Mouse (Mus musculus) gonadal fat pad, adult 2 months (tissue): Measurements from ENCODE around the gene Abca9. TPM values are rescaled to one million over a fixed set of nuclear protein-coding genes. Genes with fewer than 3 reads are reported as not detected.

Experiments
- DNase-seq: peaks from one replicate; pipeline ENCODE4 v3.0.0-alpha.2; 2012; ENCODE audit warnings: low read depth
- polyA plus RNA-seq: library from polyadenylated mRNA; depleted of rRNA; stranded (reverse); fragments of >200 nt; gene quantifications from 2 replicates; pipeline ENCODE4 v1.2.3, GENCODE M21; 2012; rRNA removed

Gene Abca9
- polyA plus RNA-seq, 1 experiment: 3.3 TPM

DNA sequence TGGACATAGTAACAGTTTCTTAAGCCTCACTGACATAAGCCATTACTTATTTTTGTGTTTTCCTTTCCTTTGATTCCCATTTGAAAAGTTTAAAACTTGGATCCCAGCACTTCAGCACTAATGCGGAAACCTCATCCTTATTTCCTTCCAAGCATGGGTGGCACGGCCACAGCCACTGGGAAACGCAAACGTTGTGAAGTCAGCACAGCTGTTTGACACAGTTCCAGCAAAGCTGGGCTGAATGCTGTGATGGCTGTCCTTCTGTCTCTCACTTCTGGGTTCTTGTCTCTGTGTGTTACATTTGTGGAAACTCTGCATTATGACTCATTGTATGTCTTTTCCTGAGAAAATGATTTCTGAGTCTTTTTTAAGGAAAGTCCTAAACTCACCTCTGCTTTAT is 107.0 kb downstream of the Abca9 start:
- no peak for DNase-seq

- DNase-seq: no peak
Measured at GRCm38 (mm10) chr11:110060127-110060526, 107.9 kb downstream of the Abca9 start.

- no peak for DNase-seq
Measured at GRCm38 (mm10) chr11:110053681-110054080, 114.3 kb downstream of the Abca9 start.

Other genes starting within 250 kb of the Abca9 start
- gene Abca8b, start 172.4 kb downstream of the Abca9 start, polyA plus RNA-seq: 2.4 and 2.5 TPM in 2 replicates
- 15.3 and 17.2 TPM in 2 replicates for gene Abca8a, start 72.2 kb downstream of the Abca9 start, polyA plus RNA-seq
- 1.6 and 2.3 TPM in 2 replicates for gene Abca6, start 83.6 kb upstream of the Abca9 start, polyA plus RNA-seq
- gene Abca5, start 169.5 kb upstream of the Abca9 start, polyA plus RNA-seq: 3.8 and 5.5 TPM in 2 replicates
- gene Map2k6, start 230.9 kb upstream of the Abca9 start, polyA plus RNA-seq: 2.8 and 2.9 TPM in 2 replicates